Mouse (Mus musculus) neutrophil, adult 83 days (primary cell): ENCODE measurements around the gene Hipk4. TPM values are rescaled to one million over a fixed set of nuclear protein-coding genes. Genes with fewer than 3 reads are reported as not detected.

Experiments used
- total RNA-seq, 2 experiments: library from RNA; stranded (reverse); gene quantifications; one replicate each; pipeline ENCODE4 v1.2.4; 2023

The Hipk4 gene
- total RNA-seq = under 1 TPM; 0.22 to 0.26 TPM

DNA sequence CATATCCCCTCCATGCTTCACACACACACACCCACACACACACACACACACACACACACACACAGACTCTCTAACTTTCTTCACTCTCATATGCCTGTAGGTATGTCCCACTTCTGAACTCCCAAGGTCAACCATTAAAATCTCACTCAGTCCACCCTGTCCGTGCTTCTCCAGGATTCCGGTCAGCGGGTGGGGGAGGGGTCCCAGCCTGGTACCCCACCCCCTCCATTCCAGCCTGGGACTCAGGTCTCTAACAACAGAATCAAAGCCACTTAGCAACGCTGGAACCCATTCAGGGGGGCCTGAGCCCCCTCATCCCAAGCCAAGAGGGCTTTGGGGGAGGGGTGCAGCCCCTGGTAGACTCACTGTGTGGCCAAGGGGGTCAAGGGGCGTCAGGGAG, at the start of gene Hipk4:
TSS of gene Hipk4 (plus strand) at position 301 of the 400 bp plus-strand sequence.

DNA sequence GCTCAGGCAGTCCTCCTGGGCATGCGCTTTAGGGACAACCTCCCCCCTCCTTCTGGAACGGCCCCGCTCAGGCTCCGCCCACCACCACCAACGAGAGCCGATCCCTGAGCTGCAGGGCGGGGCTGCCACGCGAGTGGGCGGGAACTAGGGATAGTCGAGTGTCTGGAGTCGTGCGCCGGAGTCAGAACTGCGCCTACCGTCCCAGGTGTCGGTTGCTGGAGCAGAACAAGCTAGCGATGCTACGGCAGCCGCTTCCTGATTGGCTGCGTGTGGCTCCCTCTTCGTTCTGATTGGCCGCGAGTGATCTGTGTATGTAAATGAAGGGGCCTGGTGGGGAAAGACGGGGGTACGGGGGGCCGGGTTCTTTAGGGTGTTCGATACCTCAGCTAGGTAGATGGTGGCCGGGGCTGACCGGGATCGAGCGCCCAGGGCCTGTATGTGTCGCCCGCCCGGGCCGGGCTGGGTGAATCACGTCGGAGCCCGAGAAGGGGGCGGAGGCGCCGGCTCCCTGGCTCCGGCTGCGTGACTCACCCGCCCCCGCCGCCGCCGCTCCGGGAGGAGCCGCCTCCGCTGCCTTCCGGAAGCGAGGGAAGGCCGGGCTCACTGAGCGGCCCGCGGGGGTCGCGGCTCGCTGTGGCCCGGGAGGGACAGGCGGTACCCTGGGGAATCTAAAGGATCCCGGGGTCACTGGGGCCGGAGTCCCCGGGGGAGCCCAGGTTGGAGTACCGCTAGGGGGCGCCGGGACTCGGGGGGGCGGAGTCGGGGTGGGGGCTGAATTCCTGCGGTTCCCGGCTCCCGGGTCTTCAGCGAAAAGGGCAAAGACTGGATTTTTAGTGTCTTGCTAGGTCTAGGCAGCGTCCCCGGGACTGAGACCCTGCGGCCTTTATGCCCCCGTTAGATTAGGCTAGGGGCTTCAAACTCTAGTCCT, 36.0 kb upstream of the Hipk4 start, which contains the start of gene Sertad1:
TSS of gene Sertad1 (plus strand) at position 141 of the 928 bp plus-strand sequence.

GRCm38 (mm10) chr7:27499036-27499435, 24.0 kb upstream of the Hipk4 start, which contains the start of gene Prx:
Prx (plus strand) TSS chr7:27499324.

DNA sequence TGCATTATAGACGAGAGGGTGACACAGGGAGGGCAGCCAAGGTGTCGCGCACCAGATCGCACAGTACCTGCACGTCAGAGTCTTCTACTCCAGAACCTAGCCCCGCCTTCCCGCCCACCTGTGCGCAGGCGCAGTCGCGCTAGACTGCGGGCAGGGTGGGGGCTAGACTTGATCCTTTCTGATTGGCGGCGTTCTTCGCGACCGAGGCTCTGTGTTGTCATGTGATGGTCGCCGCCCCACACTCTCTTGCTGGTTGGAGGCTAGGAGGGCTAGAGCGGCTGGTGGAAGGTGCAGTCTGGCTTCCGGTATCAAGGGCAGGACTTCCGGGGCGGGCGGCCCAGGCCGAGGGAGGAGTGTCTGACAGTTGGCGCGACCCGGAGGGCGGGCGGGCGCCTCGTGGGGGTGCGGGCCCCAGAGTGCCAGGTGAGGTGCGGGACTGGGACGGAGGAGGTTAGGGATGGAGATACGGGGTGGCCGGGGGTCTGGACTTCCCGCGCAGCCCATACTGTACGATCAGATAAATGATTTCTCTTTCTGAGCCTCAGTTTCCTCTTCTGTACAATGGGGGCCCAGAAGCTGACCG, 30.0 kb downstream of the Hipk4 start, which contains the start of the genes Pld3 and 2310022A10Rik:
TSS of gene Pld3 (minus strand) at position 288 of the 583 bp plus-strand sequence.
TSS of gene 2310022A10Rik (plus strand) at position 303 of the 583 bp plus-strand sequence.

Other genes starting within 250 kb of the Hipk4 start
- under 1 TPM in 1 of 2 experiments, not detected in 1; 0.53 TPM for gene Ltbp4, start 185.6 kb upstream of the Hipk4 start, total RNA-seq
- gene Shkbp1, start 167.2 kb upstream of the Hipk4 start, total RNA-seq = 10 to 100 TPM; 97.3 to 98.6 TPM
- gene Gm20479, start 165.8 kb upstream of the Hipk4 start, total RNA-seq = 10 to 100 TPM in 1 of 2 experiments, 1 to 10 TPM in 1; 4.6 to 10.3 TPM
- under 1 TPM; 0.11 to 0.61 TPM for gene Sptbn4, start 75.6 kb upstream of the Hipk4 start, total RNA-seq
- 10 to 100 TPM; 58.1 to 91.3 TPM for gene Blvrb, start 75.3 kb upstream of the Hipk4 start, total RNA-seq
- 10 to 100 TPM; 21.8 to 24.6 TPM for gene Sertad3, start 49.5 kb upstream of the Hipk4 start, total RNA-seq
- gene Sertad1, start 36.4 kb upstream of the Hipk4 start, total RNA-seq = 10 to 100 TPM; 30.7 TPM
- gene Prx, start 23.9 kb upstream of the Hipk4 start, total RNA-seq = under 1 TPM; 0.90 to 0.92 TPM
- gene Pld3, start 30.0 kb downstream of the Hipk4 start, total RNA-seq = 10 to 100 TPM; 13.9 to 18.2 TPM
- gene 2310022A10Rik, start 30.0 kb downstream of the Hipk4 start, total RNA-seq = 10 to 100 TPM; 14.1 to 14.2 TPM
- 100 to 1,000 TPM in 1 of 2 experiments, 10 to 100 TPM in 1; 94.7 to 101 TPM for gene Akt2, start 68.3 kb downstream of the Hipk4 start, total RNA-seq
- gene Ttc9b, start 130.6 kb downstream of the Hipk4 start, total RNA-seq = not detected
- gene Map3k10, start 151.3 kb downstream of the Hipk4 start, total RNA-seq = 1 to 10 TPM; 4.3 to 7.5 TPM
- gene Zfp607b, start 166.1 kb downstream of the Hipk4 start, total RNA-seq = under 1 TPM; 0.22 to 0.75 TPM
- 1 to 10 TPM; 3.8 to 4.8 TPM for gene Zfp60, start 208.1 kb downstream of the Hipk4 start, total RNA-seq